Mouse (Mus musculus): ENCODE data around the gene Fhod1.

DNA sequence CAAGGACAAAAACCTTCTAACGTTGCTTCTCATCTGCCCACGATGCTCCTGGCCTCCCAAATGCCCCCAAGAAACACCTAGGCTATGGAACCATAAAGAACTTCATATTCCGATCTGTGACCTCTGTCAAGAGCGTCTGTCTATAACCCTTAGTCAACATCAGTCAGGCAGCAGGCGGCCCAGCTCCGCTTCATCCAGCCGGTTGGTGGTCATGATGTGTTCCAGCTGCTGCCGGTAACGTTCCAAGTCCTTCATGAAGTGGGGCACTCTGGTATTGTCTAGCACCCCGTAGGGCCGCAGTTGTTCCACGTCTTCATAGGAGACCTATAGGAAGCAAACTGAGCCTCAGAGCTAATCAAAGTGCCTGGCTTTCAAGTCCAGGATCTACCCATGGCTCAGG is 65.9 kb downstream of the Fhod1 start:
- TF ChIP-seq GATA1 (IDR thresholded peaks at IDR 0.05; ENCODE audit: borderline replicate concordance, low read length) (no peak), FLI1 (IDR thresholded peaks at IDR 0.05; ENCODE audit: low read length) (no peak)
